Mouse (Mus musculus): ENCODE results near the gene Rrp9.

DNA sequence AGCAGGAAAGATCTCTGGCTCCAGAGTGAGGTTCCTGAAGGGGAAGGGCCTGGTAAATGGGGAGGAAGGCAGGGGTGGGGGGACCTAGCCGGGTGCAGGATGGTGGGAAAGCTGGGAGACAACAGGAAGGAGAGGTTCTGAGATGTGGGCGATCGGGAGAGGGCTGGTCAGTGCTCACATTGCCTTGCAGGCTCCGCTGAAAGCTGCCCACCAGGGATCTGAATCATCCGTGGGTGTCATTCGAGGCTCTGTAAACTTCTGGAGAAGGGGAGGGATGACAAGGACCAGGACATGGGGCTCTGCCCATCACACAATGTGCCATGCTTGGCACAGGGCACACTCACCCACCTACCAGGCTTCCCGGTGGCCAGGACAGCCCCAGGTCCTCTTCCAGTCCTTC, 42.4 kb upstream of the Rrp9 start:
- no peak for TF ChIP-seq ZNF384 (IDR thresholded peaks at IDR 0.05; ENCODE audit: low read depth, low read length)
- TF ChIP-seq HCFC1 (IDR thresholded peaks at IDR 0.05; ENCODE audit: borderline replicate concordance, insufficient read depth, low read length), result no peak
- no peak for TF ChIP-seq ZC3H11A (IDR thresholded peaks at IDR 0.05; ENCODE audit: borderline replicate concordance, low read depth, low read length)
- no peak for TF ChIP-seq CHD2 (IDR thresholded peaks at IDR 0.05; ENCODE audit: low read depth, low read length)
- no peak for TF ChIP-seq MAFK (IDR thresholded peaks at IDR 0.05; ENCODE audit: insufficient read depth, low read depth, low read length)

Measured in ES-E14 (cell line).